Mouse (Mus musculus) CH12.LX (cell line): Measurements from ENCODE around the gene Kiss1r. TPM values are rescaled to one million over a fixed set of nuclear protein-coding genes. Genes with fewer than 3 reads are reported as not detected.

Source experiments
- DNase-seq: peaks from one replicate; pipeline ENCODE4 v3.0.0-alpha.2; 2013; ENCODE audit errors: extremely low read depth
- H3K27ac ChIP-seq: 2 replicates; pipeline ENCODE4 v1.5.1; 2012; ENCODE audit warnings: low read depth, mild to moderate bottlenecking, control low read depth, moderate library complexity; ENCODE audit not compliant: insufficient read depth
- H3K27me3 ChIP-seq: replicated peaks from 2 replicates; pipeline ENCODE3; 2012; ENCODE audit warnings: inconsistent platforms
- H3K36me3 ChIP-seq, 2 experiments: replicated peaks in 1 of 2; 2 replicates each; pipeline versions ENCODE3 to v1.6.1; 2012; ENCODE audit warnings: inconsistent platforms in 1 of 2, low read length in 1 of 2, mild to moderate bottlenecking in 1 of 2, mixed read lengths in 1 of 2, moderate library complexity in 1 of 2; ENCODE audit not compliant: control insufficient read depth in 1 of 2, insufficient read depth in 1 of 2
- H3K4me1 ChIP-seq, 2 experiments: 2 replicates each; pipeline ENCODE4 v1.6.1; 2012; ENCODE audit warnings: inconsistent platforms in 1 of 2, moderate library complexity in 1 of 2; ENCODE audit not compliant: insufficient read depth in 2 of 2, control insufficient read depth in 1 of 2
- H3K4me2 ChIP-seq: 2 replicates; pipeline ENCODE4 v1.6.1; 2012; ENCODE audit warnings: low read depth, mild to moderate bottlenecking, control low read depth; ENCODE audit not compliant: poor library complexity, insufficient read depth, severe bottlenecking
- H3K4me3 ChIP-seq, 3 experiments: fragments of 150-350 bp in 1 of 3; sonication (generic) in 1 of 3; replicated peaks in 1 of 3; 2 replicates each; pipeline versions ENCODE3 to v1.5.1; 2011 to 2012; ENCODE audit warnings: low read depth in 2 of 3, low read length in 2 of 3, mild to moderate bottlenecking in 2 of 3, moderate library complexity in 2 of 3, control low read depth in 1 of 3, improper control_type of control experiment in 1 of 3, inconsistent platforms in 1 of 3, mixed read lengths in 1 of 3; ENCODE audit not compliant: poor library complexity in 1 of 3
- H3K79me2 ChIP-seq: replicated peaks from 2 replicates; pipeline ENCODE4 v1.6.1; 2012; ENCODE audit warnings: mild to moderate bottlenecking, moderate library complexity; ENCODE audit not compliant: control insufficient read depth, poor library complexity, insufficient read depth, severe bottlenecking; ENCODE audit errors: extremely low read depth
- H3K9ac ChIP-seq: 2 replicates; pipeline ENCODE4 v1.6.1; 2012; ENCODE audit warnings: low read depth, mild to moderate bottlenecking, control low read depth, moderate library complexity; ENCODE audit not compliant: insufficient read depth
- H3K9me3 ChIP-seq: replicated peaks from 2 replicates; pipeline ENCODE3; 2012; ENCODE audit warnings: low read length, inconsistent platforms, mixed read lengths
- CHD1 ChIP-seq: IDR thresholded peaks from 2 replicates; pipeline ENCODE4 v1.6.1; 2012; ENCODE audit warnings: low read depth, low read length, improper control_type of control experiment, inconsistent platforms
- ELF1 ChIP-seq: IDR thresholded peaks from 2 replicates; pipeline ENCODE4 v1.6.1; 2014; ENCODE audit warnings: low read depth, mild to moderate bottlenecking, inconsistent platforms, low read length, improper control_type of control experiment
- JUND ChIP-seq: conservative IDR thresholded peaks from 2 replicates; pipeline ENCODE4 v1.6.1; 2011; ENCODE audit warnings: low read depth, low read length, improper control_type of control experiment
- KAT2A ChIP-seq: IDR thresholded peaks from 2 replicates; pipeline ENCODE4 v1.6.1; 2012; ENCODE audit warnings: low read length, improper control_type of control experiment, inconsistent platforms; ENCODE audit not compliant: insufficient replicate concordance
- MAFK ChIP-seq: IDR thresholded peaks from 2 replicates; pipeline ENCODE4 v1.6.1; 2011; ENCODE audit warnings: low read length, improper control_type of control experiment; ENCODE audit not compliant: insufficient replicate concordance
- MAZ ChIP-seq: IDR thresholded peaks from 2 replicates; pipeline ENCODE4 v1.6.1; 2012; ENCODE audit warnings: low read depth, mild to moderate bottlenecking, inconsistent platforms, low read length, improper control_type of control experiment, moderate library complexity
- MXI1 ChIP-seq: IDR thresholded peaks from 2 replicates; pipeline ENCODE4 v1.6.1; 2011; ENCODE audit warnings: mild to moderate bottlenecking, low read depth, low read length, improper control_type of control experiment
- NRF1 ChIP-seq: IDR thresholded peaks from 2 replicates; pipeline ENCODE4 v1.6.1; 2014; ENCODE audit warnings: low read depth, mild to moderate bottlenecking, inconsistent platforms, low read length, improper control_type of control experiment, moderate library complexity
- POLR2A ChIP-seq: IDR thresholded peaks from 2 replicates; pipeline ENCODE4 v1.6.1; 2011; ENCODE audit warnings: low read depth, mild to moderate bottlenecking, improper control_type of control experiment, low read length
- RAD21 ChIP-seq: IDR thresholded peaks from 2 replicates; pipeline ENCODE4 v1.6.1; 2011; ENCODE audit warnings: low read depth, mild to moderate bottlenecking, low read length, improper control_type of control experiment, moderate library complexity
- RCOR1 ChIP-seq: conservative IDR thresholded peaks from 2 replicates; pipeline ENCODE4 v1.6.1; 2012; ENCODE audit warnings: low read depth, mild to moderate bottlenecking, inconsistent platforms, low read length, improper control_type of control experiment
- SIN3A ChIP-seq: IDR thresholded peaks from 2 replicates; pipeline ENCODE4 v1.6.1; 2012; ENCODE audit warnings: low read length, improper control_type of control experiment, inconsistent platforms
- TBP ChIP-seq: conservative IDR thresholded peaks from 2 replicates; pipeline ENCODE4 v1.6.1; 2011; ENCODE audit warnings: low read depth, low read length, improper control_type of control experiment
- UBTF ChIP-seq: IDR thresholded peaks from 2 replicates; pipeline ENCODE4 v1.6.1; 2012; ENCODE audit warnings: low read depth, mild to moderate bottlenecking, inconsistent platforms, low read length, improper control_type of control experiment, moderate library complexity
- USF1 ChIP-seq: IDR thresholded peaks from 2 replicates; pipeline ENCODE4 v1.6.1; 2014; ENCODE audit warnings: low read depth, mild to moderate bottlenecking, inconsistent platforms, low read length, improper control_type of control experiment
- ZKSCAN1 ChIP-seq: IDR thresholded peaks from 2 replicates; pipeline ENCODE4 v1.6.1; 2012; ENCODE audit warnings: low read depth, inconsistent platforms, low read length, improper control_type of control experiment, borderline replicate concordance
- ZMIZ1 ChIP-seq: IDR thresholded peaks from 2 replicates; pipeline ENCODE4 v1.6.1; 2012; ENCODE audit warnings: low read depth, mild to moderate bottlenecking, inconsistent platforms, low read length, improper control_type of control experiment
- ZNF384 ChIP-seq: IDR thresholded peaks from 2 replicates; pipeline ENCODE4 v1.6.1; 2012; ENCODE audit warnings: low read depth, low read length, improper control_type of control experiment, inconsistent platforms
- dilution Hi-C: fragments of 300-500 bp; cut with MboI; formaldehyde crosslinking; loops from 2 replicates; pipeline ENCODE4 v1.14.3; 2020; ENCODE audit warnings: low sequenced_read_pairs; ENCODE audit not compliant: extremely low pct_unique_long_range_greater_than_20kb, extremely low pct_ligation_motif_present
- in situ Hi-C: fragments of 300-500 bp; cut with MboI; formaldehyde crosslinking; loops from 3 replicates; pipeline ENCODE4 v1.14.3; 2019; ENCODE audit warnings: low sequenced_read_pairs, low pct_ligation_motif_present, low pct_unique_long_range_greater_than_20kb, mixed read lengths
- polyA plus RNA-seq: library from polyadenylated mRNA; unstranded; fragments of >175 nt; gene quantifications from 2 replicates; pipeline ENCODE4 v1.2.1, GENCODE M21; 2012; ENCODE audit warnings: low read depth; ENCODE audit not compliant: insufficient read length
- total RNA-seq, 2 experiments: library from RNA; depleted of rRNA; stranded (reverse); fragments of 300-350 nt in 1 of 2; fragments of >200 nt in 1 of 2; gene quantifications; 2 replicates each; pipeline ENCODE4 v1.2.3; 2012 to 2014

Gene Kiss1r
- total and polyA plus RNA-seq, 3 experiments, result 0.17 to 0.76 (median 0.24) TPM

DNA sequence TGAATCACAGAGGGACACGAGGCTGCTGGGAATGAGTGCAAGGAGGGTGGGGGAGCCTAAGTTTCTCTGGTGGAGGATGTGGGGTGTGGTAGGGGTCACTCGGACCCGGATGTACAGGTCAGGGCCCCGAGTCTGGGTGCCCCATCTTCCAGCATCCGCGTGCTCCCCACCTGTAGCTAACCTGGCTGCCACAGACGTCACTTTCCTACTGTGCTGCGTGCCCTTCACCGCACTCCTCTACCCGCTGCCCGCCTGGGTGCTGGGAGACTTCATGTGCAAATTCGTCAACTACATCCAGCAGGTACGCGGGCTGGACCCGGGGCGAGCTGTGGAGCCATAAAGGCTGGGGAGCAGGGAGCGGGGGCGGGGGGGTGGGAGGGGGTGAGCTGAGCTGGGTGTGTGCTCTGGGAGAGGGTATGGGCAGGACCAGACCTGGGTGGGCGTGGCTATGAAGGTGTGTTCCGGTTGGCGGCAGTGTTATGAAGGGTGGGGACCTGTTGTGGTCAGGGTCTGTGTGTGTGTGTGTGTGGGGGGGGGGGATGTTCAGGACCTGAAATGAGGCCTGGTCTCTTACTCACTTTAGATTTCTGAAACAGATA lies 2.6 kb downstream of the Kiss1r start:
- in situ Hi-C loops, result no loop called here
- no peaks in the 10 kb centered on the region; the same call in 1 of the 2 replicates for H3K79me2 ChIP-seq
- TF ChIP-seq RAD21, result no peak
- no peak for TF ChIP-seq KAT2A
- no peak for TF ChIP-seq SIN3A
- TF ChIP-seq ZKSCAN1, result no peak
- TF ChIP-seq ELF1, result no peak
- no peak for TF ChIP-seq MAFK
- no peak for TF ChIP-seq POLR2A
- H3K27me3 ChIP-seq, result no peaks in the 10 kb centered on the region
- H3K4me1 ChIP-seq, result peaks cover 10 to 38% of the 10 kb centered on the region in 2 experiments
- H3K27ac ChIP-seq, result no peak overlapping the region
- DNase-seq, result no peak
- peaks cover 4% of the 10 kb centered on the region for H3K9me3 ChIP-seq
- no peak overlapping the region for H3K4me2 ChIP-seq
- H3K9ac ChIP-seq, result no peak overlapping the region
- H3K36me3 ChIP-seq, result peaks cover 0 to 2% of the 10 kb centered on the region in 2 experiments
- dilution Hi-C loops, result no loop called here
- no peak overlapping the region for H3K4me3 ChIP-seq

DNA sequence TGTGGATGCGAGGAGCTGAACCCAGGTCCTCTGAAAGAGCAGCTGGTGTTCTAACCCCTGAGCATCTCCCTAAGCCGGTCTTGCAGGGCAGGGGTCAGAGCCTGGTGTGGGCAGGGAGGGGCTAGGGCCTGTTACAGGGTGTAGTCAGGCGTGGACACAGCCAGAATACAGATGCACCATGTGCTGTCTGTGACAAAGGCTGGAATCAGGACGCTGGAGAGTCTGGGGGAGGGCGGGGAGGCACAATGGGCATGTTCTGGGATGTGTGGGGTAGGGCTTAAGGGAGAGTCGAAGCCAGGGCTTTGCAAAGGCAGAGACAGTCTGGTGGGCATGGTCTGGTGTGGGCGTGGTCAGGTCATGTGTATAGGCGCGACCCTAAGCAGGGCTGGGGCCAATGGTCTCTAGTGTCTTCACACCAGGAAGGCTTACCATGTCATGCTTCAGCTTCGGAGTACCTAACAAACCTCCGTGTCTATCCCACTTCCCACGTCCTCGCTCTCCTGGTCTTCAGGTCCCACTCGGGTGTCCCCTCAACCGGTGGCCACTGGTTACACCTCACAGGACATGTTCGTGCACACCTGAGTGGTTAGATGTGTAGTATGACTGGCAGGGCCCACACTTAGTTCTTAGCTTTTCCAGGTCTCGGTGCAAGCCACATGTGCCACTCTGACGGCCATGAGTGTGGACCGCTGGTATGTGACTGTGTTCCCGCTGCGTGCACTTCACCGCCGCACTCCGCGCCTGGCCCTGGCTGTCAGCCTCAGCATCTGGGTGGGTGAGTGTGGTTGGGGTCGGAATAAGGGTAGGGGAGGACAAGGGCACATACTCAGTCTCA lies 3.5 kb downstream of the Kiss1r start:
- no peaks in the 10 kb centered on the region for H3K27me3 ChIP-seq
- no peak for TF ChIP-seq MXI1
- no peak for TF ChIP-seq RCOR1
- no peak for TF ChIP-seq ZMIZ1
- no peak for TF ChIP-seq MAZ
- no peak for TF ChIP-seq TBP
- no peak for TF ChIP-seq JUND
- TF ChIP-seq UBTF, result no peak
- TF ChIP-seq USF1, result no peak
- TF ChIP-seq ZNF384, result no peak
- no peak for TF ChIP-seq CHD1
- no peak for TF ChIP-seq NRF1
- H3K4me3 ChIP-seq, result no peak overlapping the region
- in situ Hi-C loops (loop anchor here (5.0 kb wide), 1 partner anchor 88 kb away; no protein-coding TSS in a partner anchor), dilution Hi-C loops (no loop called here)
- no peak overlapping the region for H3K27ac ChIP-seq
- no peak for DNase-seq
- H3K4me1 ChIP-seq, result peaks cover 9 to 33% of the 10 kb centered on the region in 2 experiments
- H3K4me2 ChIP-seq, result no peak overlapping the region
- H3K9ac ChIP-seq, result no peak overlapping the region
- no peaks in the 10 kb centered on the region; the same call in 1 of the 2 replicates for H3K79me2 ChIP-seq
- no peaks in the 10 kb centered on the region for H3K36me3 ChIP-seq
- peaks cover 4% of the 10 kb centered on the region for H3K9me3 ChIP-seq
